Mouse (Mus musculus) thymus, adult 2 months (tissue): ENCODE measurements around the gene Slc9a6.

ENCODE experiments used
- CTCF ChIP-seq: fragments of 200-500 bp; IDR thresholded peaks from 2 replicates; pipeline ENCODE4 v1.5.1; 2012; ENCODE audit warnings: mild to moderate bottlenecking, control low read depth, low read length, moderate library complexity, borderline replicate concordance; ENCODE audit not compliant: control insufficient read depth, poor library complexity, insufficient read depth; ENCODE audit errors: extremely low read depth
- POLR2A ChIP-seq: fragments of 200-500 bp; IDR thresholded peaks from 2 replicates; pipeline ENCODE4 v1.6.1; 2012; ENCODE audit warnings: mild to moderate bottlenecking, low read length, control low read depth, moderate library complexity; ENCODE audit not compliant: control insufficient read depth, poor library complexity, insufficient read depth; ENCODE audit errors: extremely low read depth

DNA sequence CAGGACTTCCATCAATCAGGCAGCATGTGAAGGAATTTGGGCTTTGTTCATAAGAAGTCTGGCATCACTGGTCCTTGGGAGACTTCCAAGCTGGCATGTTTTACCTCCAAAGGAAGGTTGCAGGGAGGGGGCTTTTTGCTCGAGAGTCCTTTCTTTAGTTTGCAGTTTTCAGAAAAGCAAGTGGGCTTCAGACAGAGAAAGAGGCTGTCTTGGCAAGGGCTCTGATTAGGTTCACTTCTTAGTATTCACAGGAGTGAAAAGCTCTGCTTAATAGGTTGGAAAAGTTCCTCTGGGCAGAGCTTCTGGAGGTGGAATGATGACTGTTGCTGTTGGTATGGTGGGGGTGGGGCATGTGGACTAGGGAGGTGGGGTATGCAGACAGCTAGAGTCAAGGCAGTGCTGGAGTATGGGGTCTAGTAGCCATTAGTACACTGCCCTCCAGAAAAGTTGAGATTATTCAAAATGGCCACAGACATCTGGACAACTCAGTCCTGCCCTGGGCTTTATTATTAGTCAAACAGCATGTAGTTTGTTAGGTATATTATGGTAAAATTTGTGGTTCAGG is 72.7 kb downstream of the Slc9a6 start:
- TF ChIP-seq POLR2A (no peak), CTCF (no peak)
